Mouse (Mus musculus) liver, embryonic 16.5 days (tissue): ENCODE results near the gene Eif3f. TPM values are rescaled to one million over a fixed set of nuclear protein-coding genes. Genes with fewer than 3 reads are reported as not detected.

Experiments
- ATAC-seq: fragments of 200-750 bp; cut with Nextera tagmentation; 2 replicates; pipeline ENCODE4 v1.8.0; 2017; ENCODE audit warnings: low read depth, mild to moderate bottlenecking, moderate number of reproducible peaks, moderate library complexity
- H3K27ac ChIP-seq: fragments of 300-500 bp; sonication (generic); 2 replicates; pipeline ENCODE4 v1.5.1; 2014; ENCODE audit warnings: mild to moderate bottlenecking, low read length
- H3K27me3 ChIP-seq: fragments of 300-500 bp; sonication (generic); 2 replicates; pipeline ENCODE4 v1.6.1; 2014; ENCODE audit warnings: low read depth, low read length, mixed read lengths; ENCODE audit not compliant: control insufficient read depth, insufficient read depth
- H3K36me3 ChIP-seq: fragments of 300-500 bp; sonication (generic); 2 replicates; pipeline ENCODE4 v1.6.1; 2014; ENCODE audit warnings: mild to moderate bottlenecking; ENCODE audit not compliant: control insufficient read depth, insufficient read depth
- H3K4me1 ChIP-seq: fragments of 300-500 bp; sonication (generic); 2 replicates; pipeline ENCODE4 v1.6.1; 2014; ENCODE audit warnings: low read depth, low read length, mixed read lengths; ENCODE audit not compliant: control insufficient read depth
- H3K4me2 ChIP-seq: fragments of 300-500 bp; sonication (generic); 2 replicates; pipeline ENCODE4 v1.6.1; 2014; ENCODE audit warnings: low read depth, low read length, mixed read lengths
- H3K4me3 ChIP-seq: fragments of 300-500 bp; sonication (generic); 2 replicates; pipeline ENCODE4 v1.5.1; 2014; ENCODE audit warnings: low read depth, mild to moderate bottlenecking, low read length
- H3K9ac ChIP-seq: fragments of 300-500 bp; sonication (generic); 2 replicates; pipeline ENCODE4 v1.6.1; 2014; ENCODE audit warnings: low read depth, low read length
- H3K9me3 ChIP-seq: fragments of 300-500 bp; sonication (generic); replicated peaks from 2 replicates; pipeline ENCODE4 v1.6.1; 2016; ENCODE audit warnings: low read length; ENCODE audit not compliant: control insufficient read depth
- WGBS: fragments of 180-500 bp; shearing (Covaris S2); extraction: QIAGEN DNeasy Blood & Tissue Kit; methylation state at CpG from one replicate; pipeline ENCODE4 v1.1.7; 2014; ENCODE audit not compliant: insufficient replicate concordance; 5-methylcytosine and 5-hydroxymethylcytosine counted together
- polyA plus RNA-seq: library from polyadenylated mRNA; unstranded; fragments of >200 nt; fragmentation: Nextera tagmentation; extraction: Ambion mirVana; gene quantifications from 2 replicates; pipeline ENCODE4 v1.2.1, GENCODE M21; 2015

The Eif3f gene
- polyA plus RNA-seq, 1 experiment from 2014 or later, result 29.1 TPM

DNA sequence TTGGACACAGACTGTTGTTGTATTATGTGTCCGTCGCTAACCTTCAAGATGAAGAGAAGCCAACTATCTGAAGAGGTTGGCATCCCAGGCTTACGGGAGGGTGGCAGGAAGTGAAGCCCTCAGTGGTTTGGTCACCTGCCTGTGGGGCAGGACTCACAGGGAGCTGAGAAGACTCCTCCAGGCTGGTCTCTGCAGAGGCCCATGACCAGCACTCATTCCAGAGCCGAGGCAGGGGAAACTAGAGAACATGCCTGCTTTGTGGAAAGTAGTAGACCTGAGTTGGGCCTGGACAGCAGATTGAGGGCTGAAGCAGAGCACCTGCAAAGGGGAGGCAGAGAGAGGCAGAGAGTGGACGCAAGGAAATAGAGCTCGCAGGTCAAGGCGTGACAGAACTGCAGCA, 1.2 kb downstream of the Eif3f start:
- WGBS, result 61% methylated on average over 7 of the region's 7 CpGs
- Histone ChIP-seq H3K9ac (peak overlapping the region; percentile 89), H3K4me3 (peak overlapping the region; percentile 95), H3K27ac (no peak overlapping the region), H3K27me3 (no peaks in the 10 kb centered on the region), H3K9me3 (no peaks in the 10 kb centered on the region; the same call in 1 of the 2 replicates), H3K4me2 (peak overlapping the region; percentile 86), H3K4me1 (peaks cover 15% of the 10 kb centered on the region), H3K36me3 (peaks cover 25% of the 10 kb centered on the region)
- no peak for ATAC-seq

DNA sequence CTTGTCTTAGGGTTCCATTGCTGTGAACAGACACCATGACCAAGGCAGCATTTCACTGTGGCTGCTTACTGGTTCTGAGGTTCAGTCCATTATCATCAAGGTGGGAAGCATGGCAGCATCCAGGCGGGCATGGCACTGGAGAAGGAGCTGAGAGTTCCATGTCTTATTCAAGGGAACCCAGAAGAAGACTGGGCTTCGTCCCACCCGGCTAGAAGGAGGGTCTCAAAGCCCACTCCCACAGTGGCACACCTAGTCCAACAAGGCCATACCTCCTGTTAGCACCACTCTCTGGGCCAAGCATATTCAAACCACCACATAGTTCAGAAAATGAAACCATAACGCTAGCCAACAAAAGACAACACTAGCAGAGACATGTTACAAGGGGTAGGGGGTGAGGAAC, 2.4 kb downstream of the Eif3f start:
- Histone ChIP-seq H3K9ac (no peak overlapping the region), H3K27me3 (no peaks in the 10 kb centered on the region), H3K9me3 (no peaks in the 10 kb centered on the region; the same call in 1 of the 2 replicates), H3K4me3 (no peak overlapping the region), H3K4me1 (peaks cover 15% of the 10 kb centered on the region), H3K36me3 (peaks cover 35% of the 10 kb centered on the region), H3K27ac (no peak overlapping the region), H3K4me2 (no peak overlapping the region)
- no peak for ATAC-seq
- WGBS, result 72% methylated on average over 4 of the region's 4 CpGs

DNA sequence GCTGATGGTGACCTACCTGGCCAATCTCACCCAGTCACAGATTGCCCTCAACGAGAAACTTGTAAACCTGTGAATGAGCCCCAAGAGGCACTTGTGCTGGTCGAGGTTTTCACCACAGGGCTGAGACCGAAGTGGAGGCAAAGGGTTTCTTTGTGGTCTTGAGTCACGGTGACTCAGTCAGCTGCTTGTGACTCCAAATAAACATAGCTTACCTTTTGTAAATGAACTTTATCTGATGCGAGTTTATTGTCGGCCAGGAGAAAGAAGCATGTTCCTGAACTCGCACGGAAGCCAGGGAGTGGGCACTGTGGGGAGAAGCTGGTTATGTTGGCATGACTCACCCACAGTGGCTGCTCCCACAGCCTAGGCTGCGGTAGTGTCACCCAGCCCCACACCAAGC, 7.2 kb downstream of the Eif3f start:
- Histone ChIP-seq H3K4me3 (no peak overlapping the region), H3K9ac (no peak overlapping the region), H3K4me2 (no peak overlapping the region), H3K4me1 (peaks cover under 1% of the 10 kb centered on the region; the same call in 1 of the 2 replicates), H3K9me3 (no peaks in the 10 kb centered on the region), H3K36me3 (peaks cover 42% of the 10 kb centered on the region), H3K27ac (no peak overlapping the region), H3K27me3 (no peaks in the 10 kb centered on the region)
- WGBS, result 75% methylated on average over 9 of the region's 9 CpGs
- ATAC-seq, result no peak

DNA sequence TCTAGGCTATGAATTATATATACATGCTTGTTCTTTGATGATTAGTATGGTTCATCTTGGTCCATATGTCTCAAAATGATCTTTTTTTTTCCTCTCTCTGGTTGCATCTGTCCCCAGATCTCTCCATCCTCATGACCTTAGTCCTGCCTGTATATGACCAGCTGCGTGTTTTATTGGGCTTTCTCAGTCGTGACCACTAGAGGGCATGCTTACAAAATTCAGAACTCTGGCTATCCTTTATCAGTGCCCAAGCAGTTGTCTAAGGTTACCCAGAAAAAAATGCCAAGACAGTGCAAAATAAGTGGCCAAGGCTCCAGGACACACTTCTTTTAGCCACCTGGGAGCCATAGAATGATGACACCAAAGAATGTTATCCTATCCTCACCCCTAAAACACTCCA, 9.8 kb downstream of the Eif3f start:
- 0 out of 2 replicates have a peak, but pooled peaks have one; percentile 28 for ATAC-seq
- Histone ChIP-seq H3K4me3 (no peak overlapping the region), H3K27me3 (peaks cover 3% of the 10 kb centered on the region; the same call in 1 of the 2 replicates), H3K4me2 (no peak overlapping the region), H3K27ac (no peak overlapping the region), H3K9me3 (no peaks in the 10 kb centered on the region), H3K36me3 (peaks cover 29% of the 10 kb centered on the region), H3K4me1 (no peaks in the 10 kb centered on the region), H3K9ac (no peak overlapping the region)
- 11% methylated on average over 2 of the region's 2 CpGs for WGBS

DNA sequence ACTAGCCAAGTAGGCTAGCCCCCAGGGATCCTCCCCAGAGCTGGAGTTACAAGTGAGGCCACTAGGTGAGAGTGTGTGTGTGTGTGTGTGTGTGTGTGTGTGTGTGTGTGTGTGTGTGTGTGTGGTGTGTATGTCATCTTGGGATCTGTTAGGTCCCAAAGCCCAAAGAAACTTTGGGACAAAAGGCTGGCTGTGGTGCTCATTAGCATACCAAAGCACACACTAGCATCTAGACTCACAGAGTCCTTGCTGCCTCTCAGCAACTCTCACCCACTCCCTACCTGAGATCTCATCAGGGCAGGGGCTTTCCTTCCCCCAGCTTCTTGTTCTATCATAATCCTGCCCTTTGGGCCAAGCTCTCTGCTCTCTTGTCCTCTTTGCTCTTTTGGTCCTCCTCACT, 14.4 kb downstream of the Eif3f start:
- H3K4me1 ChIP-seq, result no peaks in the 10 kb centered on the region; the same call in 1 of the 2 replicates
- H3K36me3 ChIP-seq, result no peaks in the 10 kb centered on the region
- no peak overlapping the region for H3K4me3 ChIP-seq
- H3K27ac ChIP-seq, result no peak overlapping the region
- no peak overlapping the region for H3K4me2 ChIP-seq
- no peak overlapping the region for H3K9ac ChIP-seq
- ATAC-seq, result no peak
- H3K27me3 ChIP-seq, result peaks cover 41% of the 10 kb centered on the region
- H3K9me3 ChIP-seq, result no peaks in the 10 kb centered on the region

DNA sequence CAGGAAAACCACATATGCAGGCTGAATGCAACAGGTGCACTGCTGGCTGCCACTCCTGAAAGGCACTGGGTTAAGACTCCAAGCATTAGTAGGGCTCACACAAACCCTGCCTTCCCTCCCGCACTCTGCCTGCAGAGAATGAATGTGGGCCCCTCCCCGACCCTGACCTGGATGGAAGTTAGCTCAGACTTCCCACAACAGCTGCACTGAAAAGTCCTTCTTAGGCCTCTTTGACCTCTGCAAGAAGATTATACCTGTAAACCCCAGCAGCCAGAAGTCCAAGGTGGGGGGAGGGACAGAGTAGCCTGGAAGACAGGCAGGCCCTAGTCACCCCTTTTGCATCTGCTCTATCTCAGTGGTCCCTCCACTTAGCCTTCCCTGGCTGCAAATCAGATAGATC, 15.1 kb downstream of the Eif3f start:
- Histone ChIP-seq H3K27me3 (peaks cover 41% of the 10 kb centered on the region), H3K4me1 (no peaks in the 10 kb centered on the region; the same call in 1 of the 2 replicates)
- WGBS, result 51% methylated on average over 2 of the region's 2 CpGs

DNA sequence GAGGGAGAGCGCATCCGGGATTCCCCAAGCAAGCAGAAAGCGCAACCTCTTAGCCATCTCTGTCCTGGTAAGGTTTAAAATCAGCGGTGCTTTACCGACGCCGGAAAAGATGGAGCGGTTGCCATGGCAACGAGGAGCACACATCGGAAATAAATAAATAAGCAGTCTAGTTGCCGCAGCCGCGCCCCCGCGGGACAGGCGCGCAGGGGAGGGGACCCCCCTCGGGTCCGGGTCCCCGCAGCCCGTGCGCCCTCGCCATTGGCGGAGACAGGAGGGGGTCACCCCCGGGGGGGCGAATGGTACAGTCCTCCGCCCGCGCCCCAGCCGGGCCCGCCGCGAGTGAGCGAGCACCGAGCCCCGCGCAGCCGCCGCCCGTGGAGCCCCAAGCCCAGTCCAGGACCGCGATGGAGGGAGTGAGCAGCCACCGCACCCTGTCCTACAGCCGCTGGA, 16.1 kb downstream of the Eif3f start, which contains the start of gene Tub:
Gene Tub (plus strand): TSS at position 27 of the 450 bp plus-strand sequence.
- H3K36me3 ChIP-seq, result no peaks in the 10 kb centered on the region
- no peak within 1 kb of the TSS for H3K27ac ChIP-seq
- 2% methylated on average over 41 of the region's 44 CpGs for WGBS
- H3K4me3 ChIP-seq, result peak within 1 kb of the TSS; percentile 18
- no peak within 1 kb of the TSS for H3K9ac ChIP-seq
- H3K27me3 ChIP-seq, result peaks cover 41% of the 10 kb centered on the region
- no peak for ATAC-seq
- no peaks in the 10 kb centered on the region; the same call in 1 of the 2 replicates for H3K4me1 ChIP-seq
- H3K9me3 ChIP-seq, result no peaks in the 10 kb centered on the region
- H3K4me2 ChIP-seq, result peak within 1 kb of the TSS; percentile 35; the same call in 1 of the 2 replicates

More for the DNA sequence above, 15.1 kb downstream of the Eif3f start:
- no peak overlapping the region for H3K9ac ChIP-seq
- no peak overlapping the region for H3K4me3 ChIP-seq
- H3K27ac ChIP-seq, result no peak overlapping the region
- no peak for ATAC-seq
- H3K36me3 ChIP-seq, result no peaks in the 10 kb centered on the region
- no peaks in the 10 kb centered on the region for H3K9me3 ChIP-seq
- no peak overlapping the region for H3K4me2 ChIP-seq

DNA sequence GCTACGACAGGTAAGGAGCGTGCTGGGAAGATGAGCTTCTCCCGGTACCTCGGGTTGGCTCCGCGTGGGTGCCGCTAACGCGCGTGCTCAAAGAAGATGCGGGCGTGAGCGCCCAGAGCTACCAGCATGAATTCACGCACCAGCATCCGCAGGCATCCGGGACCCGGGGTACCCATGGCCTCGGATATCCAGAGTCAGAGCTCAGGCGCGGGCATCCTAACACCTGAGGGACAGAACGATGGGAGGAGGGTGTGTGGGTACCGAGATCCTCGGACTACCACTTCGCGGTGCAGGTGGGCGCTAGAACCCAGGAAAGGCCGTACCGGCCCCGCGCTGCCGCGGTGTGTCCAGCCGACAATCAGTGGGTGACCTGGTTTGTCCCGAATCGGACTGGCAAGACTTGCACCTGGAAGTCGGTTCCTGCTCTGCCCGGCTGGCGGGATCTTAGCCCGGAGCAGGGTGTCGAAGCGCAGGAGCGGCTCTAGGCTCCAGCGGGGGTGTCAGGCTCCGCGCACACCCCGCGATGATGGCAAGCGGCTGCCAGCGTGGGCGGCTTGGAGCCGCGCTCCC, 16.6 kb downstream of the Eif3f start:
- Histone ChIP-seq H3K27me3 (peaks cover 41% of the 10 kb centered on the region), H3K4me2 (peak overlapping the region; percentile 35; the same call in 1 of the 2 replicates), H3K4me1 (no peaks in the 10 kb centered on the region; the same call in 1 of the 2 replicates), H3K27ac (no peak overlapping the region), H3K36me3 (no peaks in the 10 kb centered on the region), H3K9ac (no peak overlapping the region), H3K4me3 (peak overlapping the region; percentile 18), H3K9me3 (no peaks in the 10 kb centered on the region)
- WGBS, result 3% methylated on average over 52 of the region's 52 CpGs
- ATAC-seq, result no peak

DNA sequence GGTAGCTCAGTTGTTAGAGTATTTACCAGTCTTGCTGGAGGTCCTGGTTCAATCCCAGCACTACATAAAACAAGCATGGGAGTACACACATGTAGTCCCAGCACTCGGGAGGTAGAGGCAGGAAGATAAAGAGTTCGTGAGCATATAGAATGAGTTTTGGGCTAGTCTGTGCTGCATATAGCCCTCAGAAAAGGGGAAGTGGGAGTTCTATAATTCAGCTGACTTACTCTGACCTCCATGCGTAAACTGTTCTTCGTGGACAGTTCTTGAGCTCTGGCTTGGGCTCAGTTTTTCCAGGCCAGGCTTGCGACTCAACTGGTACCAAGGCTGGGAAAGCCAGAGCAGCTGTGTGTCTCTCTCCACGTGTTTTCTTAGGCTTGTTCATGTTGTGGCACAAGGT, 18.6 kb downstream of the Eif3f start:
- Histone ChIP-seq H3K4me2 (no peak overlapping the region), H3K27me3 (peaks cover 41% of the 10 kb centered on the region), H3K27ac (no peak overlapping the region), H3K9me3 (no peaks in the 10 kb centered on the region), H3K9ac (no peak overlapping the region), H3K36me3 (no peaks in the 10 kb centered on the region), H3K4me1 (no peaks in the 10 kb centered on the region; the same call in 1 of the 2 replicates), H3K4me3 (no peak overlapping the region)
- WGBS, result 28% methylated on average over 6 of the region's 6 CpGs
- ATAC-seq, result no peak
